Mouse (Mus musculus) ES-Bruce4 (cell line): ENCODE measurements around the gene Olfr38.

Source experiments
- CTCF ChIP-seq: IDR thresholded peaks from one replicate; pipeline ENCODE4 v1.8.1; 2011; ENCODE audit warnings: low read depth, low read length
- POLR2A ChIP-seq: IDR thresholded peaks from one replicate; pipeline ENCODE4 v1.8.1; 2011; ENCODE audit warnings: low read length; ENCODE audit not compliant: insufficient read depth

DNA sequence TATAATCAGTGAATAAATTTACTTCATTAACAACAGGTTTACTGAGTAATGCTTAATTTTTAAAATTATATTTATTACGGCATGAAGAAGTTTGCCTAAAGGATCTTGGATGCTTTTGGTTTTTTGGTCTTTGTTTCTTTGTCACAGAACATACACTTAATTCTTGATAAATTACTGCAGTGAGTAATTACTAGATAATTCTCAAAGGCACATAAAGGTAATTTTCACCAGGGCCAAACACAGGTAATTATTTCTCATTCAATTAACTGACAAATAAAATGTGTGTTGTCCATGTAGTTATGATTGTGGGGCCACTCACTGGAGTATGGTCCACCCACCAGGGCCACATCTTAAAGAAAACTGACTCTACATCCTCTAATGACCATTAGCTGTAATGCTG is 17.1 kb upstream of the Olfr38 start, which contains the start of gene Olfr453:
- no peak for TF ChIP-seq POLR2A
- no peak for TF ChIP-seq CTCF
